Mouse (Mus musculus) urinary bladder, postnatal 25 days (tissue): ENCODE results near the gene Zfp987.
"Not testable (repeated sequence)": the region's sequence is repeated elsewhere in the genome, so short reads cannot be mapped to it uniquely, and the experiment has no call there.

Source experiments
- DNase-seq: peaks from one replicate; pipeline ENCODE4 v3.0.0; 2022; ENCODE audit warnings: low spot score

The Zfp987 gene

DNA sequence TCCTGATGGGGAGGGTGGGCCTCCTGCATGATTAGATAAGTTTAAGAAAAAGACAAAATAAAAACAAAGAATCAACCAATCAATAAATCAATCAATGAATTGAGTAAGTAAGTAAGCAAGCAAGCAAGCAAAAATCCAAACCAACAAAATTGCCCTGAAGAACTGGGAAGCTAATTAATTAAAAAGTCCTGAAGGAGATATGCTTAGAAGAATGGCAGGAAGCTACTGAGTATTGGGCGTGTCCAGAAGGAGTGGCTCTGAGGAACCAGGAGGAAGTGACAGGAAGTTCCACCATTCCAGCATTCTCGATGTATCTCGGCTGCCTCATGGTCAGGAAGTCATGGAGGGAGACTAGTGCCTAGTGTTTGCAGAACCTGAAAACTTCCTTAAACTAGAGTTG lies at the start of gene Zfp987:
TSS of gene Zfp987 (plus strand) at position 301 of the 400 bp plus-strand sequence.
- not testable (repeated sequence) for DNase-seq

DNA sequence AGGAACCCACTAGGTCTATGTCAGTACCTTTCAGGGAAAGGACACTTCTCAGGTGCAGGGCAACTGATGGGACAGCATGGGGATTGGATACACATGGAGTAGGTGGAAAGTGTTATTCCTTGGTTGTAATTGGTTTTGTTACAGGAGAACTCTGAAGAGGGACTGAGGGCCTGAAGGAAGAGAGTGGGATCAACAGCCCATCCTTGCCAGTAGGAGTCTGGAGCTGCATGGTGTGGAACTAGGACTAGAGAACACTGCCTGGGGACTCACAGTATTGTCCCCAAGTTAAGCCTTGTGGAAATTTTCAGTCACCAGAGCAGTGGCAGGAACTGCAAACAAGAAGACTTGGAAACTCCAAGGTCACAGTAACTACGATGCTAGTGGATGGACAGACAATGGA lies 44.6 kb upstream of the Zfp987 start:
- not testable (repeated sequence) for DNase-seq

DNA sequence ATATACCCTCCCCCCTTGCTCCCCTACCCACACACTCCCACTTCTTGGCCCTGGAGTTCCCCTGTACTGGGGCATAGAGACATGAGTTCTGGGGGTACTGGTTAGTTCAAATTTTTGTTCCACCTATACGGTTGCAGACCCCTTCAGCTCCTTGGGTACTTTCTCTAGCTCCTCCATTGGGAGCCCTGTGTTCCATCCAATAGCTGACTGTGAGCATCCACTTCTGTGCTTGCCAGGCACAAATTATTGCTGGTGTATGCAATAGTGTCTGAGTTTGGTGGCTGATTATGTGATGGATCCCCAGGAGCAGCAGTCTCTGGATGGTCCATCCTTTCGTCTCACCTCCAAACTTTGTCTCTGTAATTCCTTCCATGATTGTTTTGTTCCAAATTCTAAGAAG lies 43.7 kb upstream of the Zfp987 start:
- not testable (repeated sequence) for DNase-seq

DNA sequence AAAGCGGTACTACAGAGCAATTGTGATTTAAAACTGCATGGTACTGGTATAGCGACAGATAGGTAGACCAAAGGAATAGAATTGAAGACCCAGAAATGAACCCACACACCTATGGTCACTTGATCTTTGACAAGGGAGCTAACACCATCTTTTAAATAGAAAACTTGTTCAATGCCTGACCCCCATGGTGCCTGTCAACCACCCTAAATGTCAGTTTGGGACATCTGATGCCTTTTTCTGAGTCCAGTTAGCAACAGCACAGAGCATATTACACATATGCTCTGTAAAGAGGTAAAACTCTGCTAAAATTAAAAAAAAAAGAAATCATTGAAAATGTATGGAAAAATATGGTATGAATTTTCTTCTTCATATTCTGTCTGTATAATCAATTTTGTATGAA lies 41.8 kb upstream of the Zfp987 start:
- no peak for DNase-seq

DNA sequence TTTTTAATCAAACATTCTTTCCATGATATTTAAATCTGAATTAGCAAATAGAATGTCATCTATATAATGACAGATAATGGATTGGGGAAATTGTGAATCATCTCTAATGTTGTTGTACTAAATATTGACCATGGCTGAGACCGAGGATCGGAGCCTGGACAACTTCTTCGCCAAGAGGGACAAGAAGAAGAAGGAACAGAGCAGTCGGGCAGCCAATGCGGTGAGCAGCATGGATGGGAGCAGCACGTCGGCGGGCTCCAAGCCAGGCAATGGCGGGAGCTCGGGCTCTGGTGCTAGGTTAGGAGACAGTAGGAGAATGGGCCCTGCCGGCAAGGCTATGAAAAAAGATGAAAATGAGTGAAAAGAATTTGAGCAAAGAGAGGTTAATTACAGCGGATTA lies 38.5 kb upstream of the Zfp987 start:
- not testable (repeated sequence) for DNase-seq

DNA sequence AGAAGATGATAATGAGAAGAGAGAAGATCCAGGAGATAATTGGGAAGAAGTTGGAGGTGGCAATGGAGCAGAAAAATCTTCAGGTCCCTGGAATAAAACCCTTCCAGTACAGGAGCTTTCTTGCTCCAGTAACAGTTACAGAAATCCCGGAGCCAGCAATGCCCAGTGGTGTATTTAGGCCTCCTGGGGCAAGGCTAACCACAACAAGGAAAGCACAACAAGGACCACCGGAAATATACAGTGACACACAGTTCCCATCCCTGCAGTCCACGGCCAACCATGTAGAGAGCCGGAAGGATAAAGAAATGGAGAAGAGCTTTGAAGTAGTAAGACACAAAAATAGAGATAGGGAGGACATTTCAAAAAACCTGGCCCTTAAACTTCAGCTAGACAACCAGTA lies 38.0 kb upstream of the Zfp987 start:
- DNase-seq, result not testable (repeated sequence)

DNA sequence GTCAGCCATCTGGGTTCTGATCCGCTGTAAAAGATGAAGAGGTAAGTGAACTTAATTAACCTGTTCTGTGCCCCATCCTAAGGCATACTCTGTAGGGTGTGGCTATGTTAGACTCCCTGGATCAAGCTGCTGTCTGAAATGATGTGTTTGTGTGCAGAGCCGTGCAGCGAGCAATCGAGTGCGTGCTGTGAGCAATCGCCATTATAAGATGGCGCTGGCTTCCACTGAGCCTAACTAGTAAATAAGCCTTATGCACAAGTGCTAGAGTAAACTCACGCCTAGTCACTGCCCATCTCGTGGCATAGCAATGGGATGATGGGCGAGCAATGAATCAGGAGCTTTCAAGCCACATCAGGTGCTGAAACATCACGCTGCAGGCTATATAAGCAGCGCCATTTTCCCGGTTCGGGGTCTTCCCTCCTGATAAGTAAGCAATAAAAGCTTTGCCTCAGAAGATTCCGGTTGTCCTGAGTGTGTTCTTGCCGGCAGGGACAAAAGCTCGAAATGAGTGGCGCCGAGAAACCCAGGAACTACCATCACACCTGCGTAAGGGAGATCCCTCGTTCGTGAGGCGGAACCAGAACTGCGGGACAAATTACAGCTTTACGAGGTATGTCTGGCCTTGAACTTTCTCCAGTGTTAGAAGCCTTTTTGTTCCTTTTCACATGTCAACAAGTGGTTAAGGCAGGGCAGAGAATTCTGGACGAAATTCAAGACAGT lies 37.0 kb upstream of the Zfp987 start:
- DNase-seq, result not testable (repeated sequence)

DNA sequence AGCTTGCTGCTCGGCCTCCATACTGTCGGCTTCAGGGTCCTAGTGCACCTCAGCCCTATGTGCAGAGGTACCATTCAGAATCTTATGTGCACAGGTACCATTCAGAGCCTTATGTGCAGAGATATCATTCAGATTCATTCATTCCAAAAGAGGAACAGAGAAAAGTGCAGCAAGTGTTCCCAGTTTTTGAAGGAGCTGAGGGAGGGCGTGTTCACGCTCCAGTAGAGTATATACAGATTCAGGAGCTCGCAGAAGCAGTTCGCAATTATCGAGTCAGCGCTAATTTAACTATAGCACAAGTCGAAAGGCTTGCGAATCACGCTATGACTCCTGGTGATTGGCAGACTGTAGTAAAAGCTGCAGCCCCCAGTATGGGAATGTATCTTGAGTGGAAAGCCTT lies 36.0 kb upstream of the Zfp987 start:
- not testable (repeated sequence) for DNase-seq

DNA sequence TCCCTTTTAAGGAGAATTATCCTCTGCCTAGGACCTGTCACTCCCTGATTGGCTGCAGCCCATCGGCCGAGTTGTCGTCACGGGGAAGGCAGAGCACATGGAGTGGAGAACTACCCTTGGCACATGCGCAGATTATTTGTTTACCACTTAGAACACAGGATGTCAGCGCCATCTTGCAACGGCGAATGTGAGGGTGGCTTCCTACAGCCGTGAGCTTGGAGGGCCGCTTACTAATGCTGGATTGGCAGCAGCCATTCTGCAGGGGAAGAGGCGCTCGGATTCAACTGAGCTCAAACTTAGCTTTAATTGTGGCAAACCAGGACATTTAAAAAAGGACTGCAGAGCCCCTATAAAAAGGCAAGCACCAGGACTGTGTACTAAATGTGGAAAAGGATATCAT lies 35.1 kb upstream of the Zfp987 start:
- not testable (repeated sequence) for DNase-seq

DNA sequence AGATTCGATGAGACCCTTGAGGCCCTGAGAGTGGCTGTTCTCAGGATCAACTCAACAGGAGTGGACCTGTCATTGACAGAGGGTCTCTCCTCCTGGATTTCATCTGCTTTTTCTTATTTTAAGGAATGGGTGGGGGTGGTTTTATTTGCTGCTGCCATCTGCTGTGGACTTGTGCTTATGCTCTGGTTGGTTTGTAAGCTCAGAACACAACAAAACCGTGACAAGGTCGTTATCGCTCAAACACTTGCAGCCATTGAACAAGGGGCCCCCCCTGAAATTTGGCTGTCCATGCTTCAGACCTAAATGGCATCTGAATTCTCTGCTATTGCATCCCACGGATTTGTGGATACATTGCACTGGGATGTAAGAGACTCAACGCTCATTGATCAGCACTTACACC lies 34.1 kb upstream of the Zfp987 start:
- not testable (repeated sequence) for DNase-seq

DNA sequence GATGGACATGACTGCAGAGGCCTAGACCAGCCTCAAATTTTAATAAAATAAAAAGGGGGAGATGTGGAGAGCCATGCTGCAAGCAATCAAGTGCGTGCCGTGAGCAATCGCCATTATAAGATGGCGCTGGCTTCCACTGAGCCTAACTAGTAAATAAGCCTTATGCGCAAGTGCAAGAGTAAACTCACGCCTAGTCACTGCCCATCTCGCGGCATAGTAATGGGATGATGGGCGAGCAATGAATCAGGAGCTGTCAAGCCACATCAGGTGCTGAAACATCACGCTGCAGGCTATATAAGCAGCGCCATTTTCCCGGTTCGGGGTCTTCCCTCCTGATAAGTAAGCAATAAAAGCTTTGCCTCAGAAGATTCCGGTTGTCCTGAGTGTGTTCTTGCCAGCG lies 33.5 kb upstream of the Zfp987 start:
- not testable (repeated sequence) for DNase-seq

DNA sequence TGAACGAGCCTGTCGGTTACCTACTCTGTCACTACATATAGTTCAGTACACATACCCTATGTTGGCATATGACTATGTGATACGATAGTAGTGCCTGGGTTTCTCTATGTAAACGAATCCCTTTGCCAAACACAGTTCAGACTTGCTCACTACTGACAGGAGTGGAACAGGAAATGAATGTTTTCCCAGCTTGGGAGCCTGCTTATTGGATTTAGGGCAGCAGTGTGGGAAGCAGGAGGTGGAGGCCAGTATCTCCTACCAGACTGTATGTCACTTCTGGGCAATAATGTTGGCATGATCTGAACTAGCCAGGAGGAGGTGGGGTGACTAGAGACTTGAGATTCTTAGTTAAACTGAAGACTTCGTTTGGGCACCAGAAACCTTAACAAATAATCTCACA lies 32.3 kb upstream of the Zfp987 start:
- not testable (repeated sequence) for DNase-seq

DNA sequence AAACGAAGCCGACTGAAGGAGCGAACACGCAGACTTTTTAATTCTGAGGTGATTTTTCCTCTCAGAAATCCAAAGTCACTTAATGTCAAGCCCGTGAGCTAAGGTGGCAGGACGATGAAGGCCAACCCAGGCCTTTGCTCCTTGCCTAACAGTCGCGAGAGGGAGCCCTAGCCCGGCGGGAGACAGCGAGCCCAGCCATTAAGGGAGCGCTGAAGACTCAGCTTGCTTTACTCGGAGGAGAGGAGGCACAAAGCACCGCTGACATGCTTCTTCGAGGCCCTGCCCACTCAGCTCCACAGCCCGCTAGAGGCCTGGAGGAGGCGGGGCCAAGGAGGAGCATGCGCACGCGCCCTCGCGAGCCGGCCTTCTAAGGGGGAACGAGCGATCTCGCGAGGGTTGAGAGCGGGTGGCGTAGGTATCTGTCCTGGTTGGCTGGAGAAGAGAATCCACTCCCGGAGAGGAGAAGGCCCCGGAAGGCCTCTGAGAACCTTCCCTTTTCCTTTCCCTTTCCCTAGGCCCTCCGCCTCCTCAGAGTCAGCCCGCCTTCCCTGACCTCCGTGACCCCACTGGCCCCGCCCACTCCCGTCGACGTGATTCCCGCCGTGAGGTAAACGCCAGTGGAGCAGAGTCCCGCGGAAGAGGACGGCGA lies 30.0 kb upstream of the Zfp987 start:
- not testable (repeated sequence) for DNase-seq

DNA sequence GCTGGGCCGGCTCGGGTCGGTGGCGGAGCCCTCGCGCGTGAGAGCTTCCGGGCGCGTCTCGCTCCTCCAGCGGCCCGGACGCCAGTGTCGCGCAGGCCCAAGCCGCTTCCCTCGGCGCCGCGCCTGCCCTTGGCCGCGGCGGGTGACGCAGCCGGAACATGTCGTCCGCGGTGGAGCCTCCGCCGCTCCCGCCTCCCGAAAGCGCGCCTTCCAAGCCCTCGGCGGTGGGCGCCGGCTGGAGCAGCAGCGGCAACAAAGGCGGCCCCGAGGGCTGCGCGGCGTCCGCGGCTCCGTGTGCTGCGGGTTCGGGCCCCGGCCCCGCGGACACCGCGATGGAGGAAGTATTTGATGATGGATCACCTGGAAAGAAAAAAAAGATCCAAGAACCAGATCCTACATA lies 29.5 kb upstream of the Zfp987 start:
- not testable (repeated sequence) for DNase-seq

DNA sequence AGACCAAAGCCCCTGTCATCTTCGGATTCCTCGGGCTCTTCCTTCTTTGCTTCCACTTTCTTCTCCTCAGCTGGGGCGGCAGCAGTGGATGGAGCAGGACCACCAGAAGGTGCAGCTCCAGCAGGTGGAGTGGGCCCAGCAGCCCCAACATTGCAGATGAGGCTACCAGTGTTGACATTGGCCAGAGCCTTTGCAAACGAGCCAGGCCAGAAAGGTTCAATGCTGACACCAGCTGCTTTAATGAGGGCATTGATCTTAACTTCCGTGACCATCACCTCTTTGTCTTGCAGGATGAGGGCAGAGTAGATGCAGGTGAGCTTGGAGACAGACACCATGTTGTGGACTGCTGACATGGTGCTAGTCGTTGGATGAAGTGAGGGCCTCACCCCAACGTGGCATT lies 23.8 kb upstream of the Zfp987 start:
- DNase-seq, result not testable (repeated sequence)

DNA sequence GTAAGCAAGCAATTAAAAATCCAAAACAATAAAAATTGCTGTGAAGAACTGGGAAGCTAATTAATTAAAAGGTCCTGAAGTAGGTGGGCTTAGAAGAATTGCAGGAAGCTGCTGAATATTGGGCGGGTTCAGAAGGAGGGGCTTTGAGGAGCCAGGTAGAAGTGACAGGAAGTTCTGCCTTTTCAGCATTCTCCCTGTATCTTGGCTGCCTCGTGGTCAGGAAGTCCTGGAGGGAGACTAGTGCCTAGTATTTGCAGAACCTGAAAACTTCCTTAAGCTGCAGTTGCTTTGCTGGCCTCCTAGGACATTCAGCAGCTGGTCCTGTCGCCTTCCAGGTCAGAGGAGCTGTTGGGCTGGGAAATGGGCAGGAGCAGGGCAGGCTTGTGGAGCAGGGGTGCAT lies 4.3 kb downstream of the Zfp987 start:
- not testable (repeated sequence) for DNase-seq

DNA sequence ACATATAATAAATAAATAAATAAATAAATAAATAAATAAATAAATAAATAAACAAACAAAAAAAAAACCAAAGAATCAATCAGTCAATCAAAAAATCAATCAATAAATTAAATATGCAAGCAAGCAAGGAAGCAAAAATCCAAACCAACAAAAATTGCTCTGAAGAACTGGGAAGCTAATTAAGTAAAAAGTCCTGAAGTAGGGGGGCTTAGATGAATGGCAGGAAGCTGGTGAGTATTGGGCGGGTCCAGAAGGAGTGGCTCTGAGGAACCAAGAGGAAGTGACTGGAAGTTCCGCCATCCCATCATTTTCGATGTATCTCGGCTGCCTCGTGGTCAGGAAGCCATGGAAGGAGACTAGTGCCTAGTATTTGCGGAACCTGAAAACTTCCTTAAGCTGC lies 59.4 kb downstream of the Zfp987 start, which contains the start of gene Zfp600:
TSS of gene Zfp600 (plus strand) at position 301 of the 400 bp plus-strand sequence.
- DNase-seq, result not testable (repeated sequence)

DNA sequence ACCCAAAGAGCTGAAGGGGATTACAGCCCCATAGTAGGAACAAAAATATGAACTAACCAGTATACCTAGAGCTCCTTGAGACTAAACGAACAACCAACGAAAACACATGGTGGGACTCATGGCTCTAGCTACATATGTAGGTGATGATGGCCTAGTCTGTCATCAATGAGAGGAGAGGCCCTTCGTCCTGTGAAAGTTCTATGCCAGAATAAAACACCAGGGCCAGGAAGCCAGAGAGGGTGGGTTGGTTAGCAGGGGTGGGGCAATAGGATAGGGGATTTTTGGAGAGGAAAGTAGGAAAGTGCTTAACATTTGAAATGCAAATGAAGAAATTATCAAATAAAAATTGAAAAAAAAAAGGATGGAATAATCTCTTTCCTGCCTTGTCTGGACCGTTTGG lies 65.8 kb downstream of the Zfp987 start:
- DNase-seq, result not testable (repeated sequence)

DNA sequence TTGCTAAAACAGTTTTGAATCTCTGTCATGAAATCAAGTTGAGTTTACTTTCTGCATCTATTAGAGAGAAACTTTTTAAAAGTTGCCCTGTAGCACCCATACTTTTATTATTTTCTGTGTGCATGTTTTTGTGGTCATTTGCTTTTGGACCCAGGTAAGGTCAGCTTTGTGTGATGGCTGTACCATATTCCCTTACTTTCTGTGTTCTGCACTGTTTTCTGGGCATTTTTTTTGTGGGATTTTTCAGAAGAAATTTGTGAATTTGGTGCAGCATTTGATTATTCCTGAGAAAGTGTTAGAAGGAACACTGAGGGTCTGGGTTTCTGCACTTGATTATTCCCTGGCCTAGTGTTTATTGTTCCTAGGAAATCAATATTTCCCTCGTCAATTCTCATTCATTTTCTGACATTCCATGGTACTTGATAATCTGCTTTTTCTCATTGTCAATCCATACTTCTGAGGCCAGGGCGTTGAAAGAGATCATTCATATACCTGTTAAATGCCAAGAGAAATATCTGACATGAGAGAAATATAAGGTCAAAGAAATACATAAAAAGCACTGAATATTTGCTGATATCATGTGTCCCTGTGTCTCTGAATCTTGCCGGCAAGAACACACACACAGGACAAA lies 70.2 kb downstream of the Zfp987 start:
- DNase-seq, result not testable (repeated sequence)

DNA sequence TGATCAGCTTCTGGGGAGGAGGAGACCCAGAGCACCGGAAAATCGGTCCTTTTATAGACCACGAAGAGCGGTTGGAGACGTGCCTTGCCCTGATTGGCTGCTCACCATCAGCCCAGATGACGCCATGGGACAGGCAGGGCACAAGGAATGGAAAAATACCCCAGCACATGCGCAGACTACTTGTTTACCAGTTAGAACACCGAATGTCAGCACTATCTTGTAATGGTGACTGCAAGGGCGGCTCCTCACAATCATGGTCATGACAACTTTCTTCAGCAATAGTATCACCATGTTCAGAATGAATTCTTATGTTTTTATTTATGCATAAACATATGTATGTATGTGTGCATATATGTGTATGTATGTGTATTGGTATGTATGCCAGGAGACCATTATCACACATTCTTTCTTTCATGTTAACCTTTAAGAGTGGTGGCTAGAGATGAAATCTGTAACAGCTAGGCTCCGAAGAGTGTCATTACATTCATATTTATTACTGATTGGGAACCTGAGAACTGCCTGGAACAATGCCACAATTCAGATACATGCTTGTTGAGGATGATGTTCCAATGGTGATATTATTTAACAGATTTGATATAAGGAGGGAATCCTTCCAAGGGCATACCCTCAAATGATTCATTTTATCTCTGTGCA lies 70.9 kb downstream of the Zfp987 start:
- DNase-seq, result not testable (repeated sequence)

DNA sequence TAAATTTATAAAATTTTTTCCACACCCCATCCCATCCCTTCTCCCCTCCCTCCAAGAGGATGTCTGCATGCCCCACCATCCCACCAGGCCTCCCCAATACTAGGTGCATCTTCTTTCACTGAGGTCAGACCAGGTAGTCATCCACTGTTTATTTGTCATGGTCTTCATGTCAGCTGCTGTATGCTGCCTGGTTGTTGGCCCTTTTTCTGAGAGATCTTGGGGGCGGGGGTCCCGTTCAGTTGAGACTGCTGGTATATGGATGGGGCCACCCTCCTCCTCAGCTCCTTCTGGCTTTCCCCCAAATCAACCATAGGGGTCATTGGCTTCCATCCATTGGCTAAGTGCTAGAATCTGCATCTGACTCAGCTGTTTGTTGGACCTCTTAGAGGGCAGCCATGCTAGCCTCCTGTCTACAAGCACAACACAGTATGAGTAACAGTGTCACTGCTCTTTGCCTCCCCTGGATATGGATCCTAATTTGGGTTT lies 71.7 kb downstream of the Zfp987 start:
- not testable (repeated sequence) for DNase-seq
